Mouse (Mus musculus): ENCODE measurements around the gene Tmem119. TPM values are rescaled to one million over a fixed set of nuclear protein-coding genes. Genes with fewer than 3 reads are reported as not detected.
A peak's percentile ranks its signal among the peaks of the same experiment; 100 is the strongest.
"Not testable (repeated sequence)": the region's sequence is repeated elsewhere in the genome, so short reads cannot be mapped to it uniquely, and the experiment has no call there.

The Tmem119 gene
- polyA plus RNA-seq, 2 experiments: 86.0 to 107 TPM

GRCm38 (mm10) chr5:113780082-113780752, 20.1 kb downstream of the Tmem119 start:
- 94% methylated on average over 3 of the region's 3 CpGs for WGBS

DNA sequence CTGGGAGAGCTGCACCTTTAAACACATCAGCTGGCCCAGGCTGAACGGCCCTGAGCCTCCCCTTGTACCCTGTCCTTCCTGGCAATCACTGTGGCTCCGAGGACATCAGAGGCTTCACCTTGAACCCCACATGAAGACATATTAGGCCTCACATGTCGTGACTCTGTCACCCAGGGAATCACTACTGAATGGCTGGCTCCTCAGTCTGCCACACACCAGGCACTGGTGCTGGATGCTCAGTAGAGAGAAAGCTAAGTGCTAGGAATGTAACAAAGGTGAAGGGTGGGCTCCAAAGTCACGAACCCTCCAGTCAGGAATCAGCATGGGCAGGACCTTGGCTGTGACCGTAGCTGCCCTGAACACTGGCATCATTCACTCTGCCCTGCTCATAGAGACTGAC, 20.7 kb downstream of the Tmem119 start:
- Histone ChIP-seq H3K9ac (ENCODE audit: low read depth, low read length, severe bottlenecking) (no peak overlapping the region), H3K9me3 (ENCODE audit: control insufficient read depth, low read length) (no peaks in the 10 kb centered on the region), H3K4me1 (ENCODE audit: control insufficient read depth, insufficient read depth, low read length) (peaks cover 33% of the 10 kb centered on the region), H3K4me2 (replicated peaks; ENCODE audit: low read depth, low read length, severe bottlenecking) (no peak overlapping the region), H3K27me3 (ENCODE audit: control insufficient read depth, insufficient read depth, low read length) (no peaks in the 10 kb centered on the region), H3K27ac (replicated peaks; ENCODE audit: low read depth, low read length) (no peak overlapping the region; the same call in 1 of the 2 replicates), H3K4me3 (replicated peaks; ENCODE audit: low read length) (no peak overlapping the region), H3K36me3 (ENCODE audit: control insufficient read depth, insufficient read depth, low read length) (peaks cover 31% of the 10 kb centered on the region)
- no peak for TF ChIP-seq POLR2A (IDR thresholded peaks at IDR 0.05; ENCODE audit: borderline replicate concordance, extremely low read depth, insufficient read depth, insufficient read length)
- ATAC-seq (ENCODE audit: low FRiP score, low read depth) (no peak), DNase-seq (ENCODE audit: low spot score) (no peak)
- WGBS: 70% methylated on average over 5 of the region's 5 CpGs

More at GRCm38 (mm10) chr5:113780082-113780752, 20.1 kb downstream of the Tmem119 start:
- no peaks in the 10 kb centered on the region for H3K9me3 ChIP-seq (ENCODE audit: control insufficient read depth, low read length)
- H3K4me1 ChIP-seq (ENCODE audit: control insufficient read depth, insufficient read depth, low read length): peaks cover 33% of the 10 kb centered on the region
- H3K36me3 ChIP-seq (ENCODE audit: control insufficient read depth, insufficient read depth, low read length): peaks cover 25% of the 10 kb centered on the region
- no peaks in the 10 kb centered on the region for H3K27me3 ChIP-seq (ENCODE audit: control insufficient read depth, insufficient read depth, low read length)
- H3K9ac ChIP-seq (ENCODE audit: low read depth, low read length, severe bottlenecking): no peak overlapping the region
- no peak for ATAC-seq (ENCODE audit: low FRiP score, low read depth)
- H3K4me3 ChIP-seq (replicated peaks; ENCODE audit: low read length): no peak overlapping the region
- H3K4me2 ChIP-seq (replicated peaks; ENCODE audit: low read depth, low read length, severe bottlenecking): no peak overlapping the region
- TF ChIP-seq POLR2A (IDR thresholded peaks at IDR 0.05; ENCODE audit: borderline replicate concordance, extremely low read depth, insufficient read depth, insufficient read length): no peak
- no peak for DNase-seq (ENCODE audit: low spot score)
- H3K27ac ChIP-seq (replicated peaks; ENCODE audit: low read depth, low read length): peak overlapping the region; percentile 61; the same call in 1 of the 2 replicates

DNA sequence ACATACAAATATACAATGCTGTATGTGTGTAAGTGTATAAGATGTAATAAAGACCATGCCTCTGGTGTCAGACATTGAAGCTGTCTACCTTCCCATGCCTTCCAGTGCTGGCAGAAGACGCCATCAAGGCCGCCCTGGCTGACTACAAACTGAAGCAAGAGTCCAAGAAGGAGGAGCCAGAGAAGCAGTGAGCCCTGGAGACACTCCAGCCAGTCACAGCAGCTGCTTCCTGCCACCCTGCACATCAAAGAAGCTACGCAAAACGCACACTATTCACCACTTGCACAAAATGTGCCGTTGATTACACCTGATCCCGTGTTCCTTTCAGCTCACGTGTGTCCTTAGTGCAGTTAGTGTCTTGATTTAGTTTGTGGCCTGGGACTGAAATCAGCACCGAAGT, 22.6 kb downstream of the Tmem119 start:
- H3K4me2 ChIP-seq (replicated peaks; ENCODE audit: low read depth, low read length, severe bottlenecking); ATAC-seq (ENCODE audit: low FRiP score, low read depth); DNase-seq (ENCODE audit: low spot score); H3K9me3 ChIP-seq (ENCODE audit: control insufficient read depth, low read length); H3K27me3 ChIP-seq (ENCODE audit: control insufficient read depth, insufficient read depth, low read length); H3K9ac ChIP-seq (ENCODE audit: low read depth, low read length, severe bottlenecking); H3K4me3 ChIP-seq (replicated peaks; ENCODE audit: low read length); H3K27ac ChIP-seq (replicated peaks; ENCODE audit: low read depth, low read length): not testable (repeated sequence)
- 83% methylated on average over 8 of the region's 8 CpGs for WGBS
- peaks cover 22% of the 10 kb centered on the region for H3K4me1 ChIP-seq (ENCODE audit: control insufficient read depth, insufficient read depth, low read length)
- peaks cover 36% of the 10 kb centered on the region for H3K36me3 ChIP-seq (ENCODE audit: control insufficient read depth, insufficient read depth, low read length)

DNA sequence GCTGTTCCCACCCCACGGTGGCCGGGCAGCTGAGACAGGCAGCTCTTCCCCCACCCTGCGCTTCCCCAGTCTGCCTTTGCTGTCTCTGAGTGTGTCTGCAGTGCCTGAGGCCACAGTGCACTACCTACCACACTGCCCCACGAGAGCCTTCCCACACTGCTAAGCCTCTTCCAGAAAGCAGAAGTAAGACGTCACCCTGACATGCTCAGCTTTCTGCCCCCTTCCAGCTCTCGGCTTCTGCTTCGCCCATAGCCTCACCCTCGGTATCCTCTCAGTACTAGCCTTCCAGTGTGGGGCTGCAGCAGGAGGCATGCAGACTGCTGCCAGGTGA, 23.5 kb downstream of the Tmem119 start:
- DNase-seq (ENCODE audit: low spot score) (no peak), ATAC-seq (ENCODE audit: low FRiP score, low read depth) (no peak)
- Histone ChIP-seq H3K4me2 (replicated peaks; ENCODE audit: low read depth, low read length, severe bottlenecking) (no peak overlapping the region), H3K4me1 (ENCODE audit: control insufficient read depth, insufficient read depth, low read length) (peaks cover 18% of the 10 kb centered on the region), H3K36me3 (ENCODE audit: control insufficient read depth, insufficient read depth, low read length) (peaks cover 36% of the 10 kb centered on the region), H3K9me3 (ENCODE audit: control insufficient read depth, low read length) (no peaks in the 10 kb centered on the region), H3K9ac (ENCODE audit: low read depth, low read length, severe bottlenecking) (no peak overlapping the region), H3K27ac (replicated peaks; ENCODE audit: low read depth, low read length) (no peak overlapping the region), H3K27me3 (ENCODE audit: control insufficient read depth, insufficient read depth, low read length) (no peaks in the 10 kb centered on the region), H3K4me3 (replicated peaks; ENCODE audit: low read length) (no peak overlapping the region)
- WGBS: 89% methylated on average over 8 of the region's 8 CpGs
- TF ChIP-seq POLR2A (IDR thresholded peaks at IDR 0.05; ENCODE audit: borderline replicate concordance, extremely low read depth, insufficient read depth, insufficient read length): no peak

GRCm38 (mm10) chr5:113776128-113776895, 24.0 kb downstream of the Tmem119 start:
- 87% methylated on average over 15 of the region's 15 CpGs for WGBS

More at GRCm38 (mm10) chr5:113776128-113776895, 24.0 kb downstream of the Tmem119 start:
- no peak for DNase-seq (ENCODE audit: low spot score)
- Histone ChIP-seq H3K27me3 (ENCODE audit: control insufficient read depth, insufficient read depth, low read length) (no peaks in the 10 kb centered on the region), H3K4me1 (ENCODE audit: control insufficient read depth, insufficient read depth, low read length) (peaks cover 14% of the 10 kb centered on the region), H3K9me3 (ENCODE audit: control insufficient read depth, low read length) (no peaks in the 10 kb centered on the region), H3K4me3 (replicated peaks; ENCODE audit: low read length) (no peak overlapping the region), H3K36me3 (ENCODE audit: control insufficient read depth, insufficient read depth, low read length) (peaks cover 36% of the 10 kb centered on the region), H3K9ac (ENCODE audit: low read depth, low read length, severe bottlenecking) (no peak overlapping the region), H3K4me2 (replicated peaks; ENCODE audit: low read depth, low read length, severe bottlenecking) (no peak overlapping the region), H3K27ac (replicated peaks; ENCODE audit: low read depth, low read length) (no peak overlapping the region)
- no peak for TF ChIP-seq POLR2A (IDR thresholded peaks at IDR 0.05; ENCODE audit: borderline replicate concordance, extremely low read depth, insufficient read depth, insufficient read length)
- ATAC-seq (ENCODE audit: low FRiP score, low read depth): no peak

All from limb, embryonic 14.5 days (tissue).